Mouse (Mus musculus) Muller cell, postnatal 12 days (primary cell): ENCODE results near the gene Olfr1371.
A peak's percentile ranks its signal among the peaks of the same experiment; 100 is the strongest.

ENCODE experiments used
- DNase-seq: peaks from one replicate; pipeline ENCODE4 v3.0.0-alpha.2; 2015; ENCODE audit errors: inconsistent ontology term

Olfr1371 gene

GRCm38 (mm10) chr11:52213887-52214286 is at the start of gene Olfr1371:
Olfr1371 (minus strand) TSS chr11:52213987.
- DNase-seq, result no peak

DNA sequence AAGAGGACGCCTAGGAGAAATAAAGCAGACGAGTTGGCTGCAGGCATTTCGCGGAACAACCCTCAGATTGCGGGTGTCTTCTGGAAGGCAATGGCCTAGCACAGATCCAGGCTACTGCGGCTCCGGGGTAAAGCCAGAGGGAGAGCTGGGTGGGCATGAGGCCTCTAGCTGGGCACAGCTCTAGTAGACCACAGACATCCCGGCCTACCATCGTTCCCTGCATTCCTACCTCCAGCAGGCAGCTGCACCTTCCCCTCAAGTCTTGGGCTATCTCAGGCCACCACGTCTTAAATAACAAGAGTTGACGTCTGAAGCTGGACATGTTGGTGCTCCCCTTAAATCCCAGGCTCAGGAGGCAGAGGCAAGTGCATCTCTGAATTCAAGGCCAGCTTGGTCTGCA is 48.6 kb upstream of the Olfr1371 start:
- DNase-seq, result no peak

- peak; percentile 51 for DNase-seq
These were observed 48.1 kb upstream of the Olfr1371 start for GRCm38 (mm10) chr11:52261937-52262336.

- DNase-seq, result peak; percentile 53
These were observed 47.1 kb upstream of the Olfr1371 start for GRCm38 (mm10) chr11:52260878-52261277.

DNA sequence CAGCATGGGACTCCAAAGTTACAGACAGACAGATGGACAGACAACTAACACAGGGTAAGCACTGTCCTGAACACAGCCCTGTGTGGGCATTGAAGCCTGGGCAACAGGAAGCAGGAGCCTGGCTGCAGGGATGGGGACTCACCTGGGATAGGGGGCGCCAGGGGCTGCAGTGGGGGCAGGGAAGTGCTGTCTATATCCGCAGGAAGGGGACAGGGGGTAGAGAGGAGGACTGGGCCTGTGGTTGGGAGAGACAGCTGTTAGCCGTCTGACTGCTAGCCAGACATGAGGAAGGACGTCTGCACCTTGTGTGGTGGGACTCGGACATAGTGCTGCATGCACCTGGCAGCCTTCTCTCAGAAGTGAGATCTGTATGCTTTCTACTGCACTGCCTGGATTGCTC is 44.9 kb upstream of the Olfr1371 start:
- no peak for DNase-seq

GRCm38 (mm10) chr11:52257376-52257775 is 43.6 kb upstream of the Olfr1371 start:
- DNase-seq, result no peak

GRCm38 (mm10) chr11:52255077-52255476 is 41.3 kb upstream of the Olfr1371 start:
- no peak for DNase-seq

GRCm38 (mm10) chr11:52253674-52254375 is 40.0 kb upstream of the Olfr1371 start:
- DNase-seq, result peak; percentile 39

DNA sequence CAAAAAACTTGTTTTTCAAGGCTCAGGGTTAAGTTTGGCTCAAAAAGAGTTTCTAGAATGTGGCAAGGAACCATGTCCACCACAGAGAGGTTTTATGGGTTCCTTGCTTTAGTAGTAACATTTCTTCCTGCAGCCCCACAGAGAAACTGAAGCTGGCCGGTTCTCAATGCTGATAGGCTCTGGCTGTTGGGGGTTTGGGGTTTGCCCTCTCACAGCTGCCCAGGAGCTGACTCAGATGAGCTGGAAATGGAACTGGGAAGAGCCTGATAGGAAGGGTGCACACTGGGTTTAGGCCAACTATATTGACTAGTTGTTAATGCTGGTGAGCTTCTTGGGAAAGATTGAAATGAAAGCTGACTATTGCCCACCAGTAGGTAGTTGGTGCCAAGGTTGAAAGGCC is 38.9 kb upstream of the Olfr1371 start:
- DNase-seq, result no peak

GRCm38 (mm10) chr11:52251770-52252169 is 38.0 kb upstream of the Olfr1371 start:
- no peak for DNase-seq

GRCm38 (mm10) chr11:52249452-52249851 is 35.7 kb upstream of the Olfr1371 start:
- no peak for DNase-seq

DNA sequence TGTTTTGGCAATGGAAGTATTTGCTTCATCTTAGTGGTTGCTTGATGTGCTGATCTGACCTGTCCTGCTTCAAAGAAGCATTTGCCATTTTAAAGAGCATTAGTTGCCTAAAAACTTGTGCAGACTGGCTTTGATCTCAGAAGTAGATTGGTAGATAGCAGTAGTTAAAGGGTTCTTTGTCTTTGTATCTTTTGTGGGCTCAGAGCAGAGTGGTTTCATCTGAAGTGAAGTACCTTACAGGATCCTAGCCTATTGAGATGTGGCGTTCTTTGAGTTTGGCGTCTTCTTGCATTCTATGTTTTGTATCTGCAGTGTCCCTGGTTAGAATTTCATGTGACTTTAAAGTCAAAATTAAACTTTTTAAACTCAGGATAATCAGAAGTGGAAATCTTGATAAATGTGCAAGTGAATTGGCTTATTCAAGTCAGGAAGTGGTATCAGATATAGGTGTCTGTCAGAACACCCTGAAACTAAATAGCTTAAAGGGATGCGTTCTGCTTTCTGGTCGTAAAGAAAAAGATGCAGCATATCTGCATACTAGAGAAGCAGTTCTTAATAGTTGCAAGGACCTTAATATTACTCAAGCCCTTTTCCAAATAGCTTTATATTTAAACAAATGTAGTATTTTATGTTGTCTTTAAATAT is 27.2 kb upstream of the Olfr1371 start:
- DNase-seq, result no peak

- DNase-seq, result no peak
These were observed 20.7 kb upstream of the Olfr1371 start for GRCm38 (mm10) chr11:52234509-52234908.

DNA sequence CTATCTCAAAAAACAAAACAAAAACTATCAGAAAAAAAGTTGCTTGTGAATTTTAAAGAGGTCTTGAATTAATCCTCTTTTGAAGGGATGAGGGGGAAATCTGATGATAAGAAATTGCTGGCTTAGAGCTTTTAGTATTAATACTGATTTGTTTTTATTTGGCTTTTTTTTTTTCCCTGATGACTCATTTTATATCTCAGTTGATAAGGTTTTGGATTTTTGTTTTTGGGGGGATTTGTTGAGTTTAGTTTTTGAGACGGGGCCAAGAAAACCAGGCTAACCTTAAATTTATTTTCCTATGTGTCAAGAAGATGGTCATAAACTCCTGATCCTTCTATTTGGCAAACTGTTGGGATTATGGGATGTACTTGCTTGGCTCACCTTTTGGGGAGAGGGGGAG is 20.1 kb upstream of the Olfr1371 start:
- DNase-seq, result no peak

GRCm38 (mm10) chr11:52233043-52233653 is 19.4 kb upstream of the Olfr1371 start:
- no peak for DNase-seq

- peak; percentile 92 for DNase-seq
These were observed 18.1 kb upstream of the Olfr1371 start, which contains the start of gene Skp1a for GRCm38 (mm10) chr11:52231606-52232541. Skp1a (plus strand) TSS chr11:52231995.

DNA sequence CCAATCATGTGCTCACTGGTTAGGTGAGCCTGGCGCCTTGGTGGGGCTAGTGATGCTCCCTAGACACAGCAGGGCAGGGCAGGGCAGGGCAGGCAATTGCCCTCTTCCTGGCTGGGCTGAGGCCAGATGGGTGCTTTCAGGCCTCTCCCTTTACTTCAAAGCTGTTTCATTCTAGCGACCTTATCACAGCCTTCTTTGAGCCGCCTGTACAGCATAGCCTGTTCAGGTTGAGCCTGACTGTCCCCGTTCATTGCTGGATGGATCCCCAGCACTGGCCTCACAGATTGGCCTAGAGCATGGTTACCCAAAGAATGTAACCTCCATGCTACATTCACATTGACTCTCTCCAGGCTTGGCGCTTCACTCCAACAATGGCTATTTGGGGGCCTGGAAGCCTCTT is 16.9 kb upstream of the Olfr1371 start:
- DNase-seq, result no peak

- DNase-seq, result no peak
These were observed 15.1 kb upstream of the Olfr1371 start for GRCm38 (mm10) chr11:52228722-52229448.

- no peak for DNase-seq
These were observed 13.9 kb upstream of the Olfr1371 start for GRCm38 (mm10) chr11:52227466-52228226.

DNA sequence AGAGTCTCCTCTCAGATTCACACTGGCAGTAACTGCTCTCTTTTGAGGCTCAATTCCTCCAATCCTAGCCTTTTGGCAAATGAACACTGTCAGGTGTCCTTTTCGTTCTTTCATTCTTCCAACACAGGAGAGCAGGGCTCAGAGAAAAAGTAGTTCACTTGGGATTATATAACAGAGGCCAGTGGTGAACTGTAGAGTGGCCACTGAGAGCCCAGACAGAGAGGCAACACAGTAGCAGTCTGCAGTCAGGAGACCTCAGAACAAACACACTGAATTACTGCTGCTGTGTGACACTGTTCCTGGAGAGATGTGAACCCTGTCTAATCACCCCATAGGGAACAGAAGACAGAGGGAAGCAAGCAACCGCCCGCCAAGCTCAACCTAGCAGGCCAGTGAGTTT is 13.3 kb upstream of the Olfr1371 start:
- DNase-seq, result no peak
